Mouse (Mus musculus) E14TG2a.4 (cell line): ENCODE measurements around the gene Irx5.

ENCODE experiments used
- CTCF ChIP-seq: conservative IDR thresholded peaks from 2 replicates; pipeline ENCODE4 v1.5.1; 2014; ENCODE audit warnings: low read length
- POU5F1 ChIP-seq: IDR thresholded peaks from 2 replicates; pipeline ENCODE4 v1.6.1; 2014; ENCODE audit warnings: low read length, borderline replicate concordance

- TF ChIP-seq CTCF = no peak
- no peak for TF ChIP-seq POU5F1
These were observed 24.0 kb upstream of the Irx5 start for GRCm38 (mm10) chr8:92333406-92333805.
